Mouse (Mus musculus) hindlimb bud, embryonic 11.5 days (tissue): Measurements from ENCODE around the gene 4930412O13Rik.

Source experiments
- DNase-seq: peaks from one replicate; pipeline ENCODE4 v3.0.0-alpha.2; 2012; ENCODE audit warnings: low read depth, low spot score; ENCODE audit errors: extremely low spot score

The 4930412O13Rik gene

GRCm38 (mm10) chr2:9896097-9896770, 15.2 kb downstream of the 4930412O13Rik start:
- DNase-seq: no peak

- DNase-seq: no peak
Measured at GRCm38 (mm10) chr2:9897846-9898245, 16.8 kb downstream of the 4930412O13Rik start.

- DNase-seq: no peak
Measured at GRCm38 (mm10) chr2:9903854-9904560, 23.0 kb downstream of the 4930412O13Rik start.

- DNase-seq: no peak
Measured at GRCm38 (mm10) chr2:9905995-9906394, 24.9 kb downstream of the 4930412O13Rik start.

GRCm38 (mm10) chr2:9917602-9918001, 36.5 kb downstream of the 4930412O13Rik start:
- DNase-seq: no peak

- no peak for DNase-seq
Measured at GRCm38 (mm10) chr2:9918691-9919471, 37.8 kb downstream of the 4930412O13Rik start.

GRCm38 (mm10) chr2:9926194-9926904, 45.3 kb downstream of the 4930412O13Rik start:
- no peak for DNase-seq

GRCm38 (mm10) chr2:9926905-9927283, 45.8 kb downstream of the 4930412O13Rik start:
- no peak for DNase-seq
